Mouse (Mus musculus) liver, postnatal 0 days (tissue): ENCODE results near the gene Gm9922. TPM values are rescaled to one million over a fixed set of nuclear protein-coding genes. Genes with fewer than 3 reads are reported as not detected.

Experiments used
- ATAC-seq: fragments of 200-750 bp; cut with Nextera tagmentation; 2 replicates; pipeline ENCODE4 v1.8.0; 2017; ENCODE audit warnings: mild to moderate bottlenecking, moderate library complexity
- DNase-seq: peaks from one replicate; pipeline ENCODE4 v3.0.0-alpha.2; 2016
- H3K27ac ChIP-seq: fragments of 300-500 bp; sonication (generic); 2 replicates; pipeline ENCODE4 v1.5.1; 2014; ENCODE audit warnings: antibody characterized with exemption, moderate library complexity, mild to moderate bottlenecking, low read depth
- H3K27me3 ChIP-seq: fragments of 300-500 bp; sonication (generic); 2 replicates; pipeline ENCODE4 v1.6.1; 2014; ENCODE audit warnings: low read length, control low read depth, mixed read lengths; ENCODE audit not compliant: insufficient read depth
- H3K36me3 ChIP-seq: fragments of 300-500 bp; sonication (generic); replicated peaks from 2 replicates; pipeline ENCODE4 v1.6.1; 2014; ENCODE audit warnings: mild to moderate bottlenecking, control low read depth, low read length, moderate library complexity, mixed read lengths; ENCODE audit not compliant: insufficient read depth
- H3K4me1 ChIP-seq: fragments of 300-500 bp; sonication (generic); 2 replicates; pipeline ENCODE4 v1.6.1; 2014; ENCODE audit warnings: antibody characterized with exemption, mild to moderate bottlenecking, control low read depth; ENCODE audit not compliant: insufficient read depth
- H3K4me2 ChIP-seq: fragments of 300-500 bp; sonication (generic); 2 replicates; pipeline ENCODE4 v1.6.1; 2014; ENCODE audit warnings: low read depth, mild to moderate bottlenecking, low read length, moderate library complexity, mixed read lengths
- H3K4me3 ChIP-seq: fragments of 300-500 bp; sonication (generic); 2 replicates; pipeline ENCODE4 v1.5.1; 2014; ENCODE audit warnings: low read depth, low read length
- H3K9ac ChIP-seq: fragments of 300-500 bp; sonication (generic); replicated peaks from 2 replicates; pipeline ENCODE4 v1.6.1; 2014; ENCODE audit warnings: mild to moderate bottlenecking, moderate library complexity
- H3K9me3 ChIP-seq: fragments of 300-500 bp; sonication (generic); 2 replicates; pipeline ENCODE4 v1.6.1; 2016; ENCODE audit warnings: mild to moderate bottlenecking, control low read depth, low read length, mixed read lengths
- CTCF ChIP-seq: sonication (generic); IDR thresholded peaks from 2 replicates; pipeline ENCODE4 v1.5.1; 2016; ENCODE audit warnings: antibody characterized with exemption, low read depth
- EP300 ChIP-seq: IDR thresholded peaks from 2 replicates; pipeline ENCODE4 v1.6.1; 2016; ENCODE audit warnings: antibody characterized with exemption, low read depth, mild to moderate bottlenecking
- WGBS: fragments of 180-500 bp; shearing (Covaris S2); extraction: QIAGEN DNeasy Blood & Tissue Kit; methylation state at CpG from one replicate; pipeline ENCODE4 v1.1.7; 2014; ENCODE audit not compliant: insufficient replicate concordance; 5-methylcytosine and 5-hydroxymethylcytosine counted together
- polyA plus RNA-seq: library from polyadenylated mRNA; unstranded; fragments of >200 nt; fragmentation: Nextera tagmentation; extraction: Ambion mirVana; gene quantifications from 2 replicates; pipeline ENCODE4 v1.2.1, GENCODE M21; 2015

The Gm9922 gene
- polyA plus RNA-seq, 1 experiment from 2014 or later, result not detected

DNA sequence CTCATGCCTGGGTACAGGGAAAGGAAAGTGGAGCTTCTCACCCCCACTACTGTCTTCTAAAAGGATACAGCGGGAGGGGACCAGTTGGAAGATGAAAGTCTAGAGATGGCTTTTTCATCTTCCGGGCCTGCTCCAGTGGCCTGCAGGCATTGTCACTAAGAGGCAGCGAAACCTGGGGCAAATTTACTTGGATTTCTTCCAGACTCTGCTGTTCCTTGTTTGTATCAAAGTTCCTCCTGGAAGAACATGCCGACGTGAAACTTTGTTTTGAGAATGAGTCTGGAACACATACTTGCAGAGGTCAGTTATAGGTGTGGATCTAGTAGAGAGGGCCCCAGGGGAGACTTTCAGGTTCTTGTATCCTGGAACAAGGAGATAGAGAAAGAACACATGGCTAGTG lies 41.7 kb upstream of the Gm9922 start:
- ATAC-seq, result no peak
- H3K27me3 ChIP-seq, result no peaks in the 10 kb centered on the region
- no peak overlapping the region for H3K27ac ChIP-seq
- WGBS, result 81% methylated on average over 5 of the region's 5 CpGs
- H3K9ac ChIP-seq, result no peak overlapping the region
- H3K4me1 ChIP-seq, result no peaks in the 10 kb centered on the region
- H3K36me3 ChIP-seq, result no peaks in the 10 kb centered on the region
- no peaks in the 10 kb centered on the region for H3K9me3 ChIP-seq
- DNase-seq, result no peak
- H3K4me3 ChIP-seq, result no peak overlapping the region
- no peak overlapping the region for H3K4me2 ChIP-seq
- TF ChIP-seq EP300, result no peak
- TF ChIP-seq CTCF, result no peak

DNA sequence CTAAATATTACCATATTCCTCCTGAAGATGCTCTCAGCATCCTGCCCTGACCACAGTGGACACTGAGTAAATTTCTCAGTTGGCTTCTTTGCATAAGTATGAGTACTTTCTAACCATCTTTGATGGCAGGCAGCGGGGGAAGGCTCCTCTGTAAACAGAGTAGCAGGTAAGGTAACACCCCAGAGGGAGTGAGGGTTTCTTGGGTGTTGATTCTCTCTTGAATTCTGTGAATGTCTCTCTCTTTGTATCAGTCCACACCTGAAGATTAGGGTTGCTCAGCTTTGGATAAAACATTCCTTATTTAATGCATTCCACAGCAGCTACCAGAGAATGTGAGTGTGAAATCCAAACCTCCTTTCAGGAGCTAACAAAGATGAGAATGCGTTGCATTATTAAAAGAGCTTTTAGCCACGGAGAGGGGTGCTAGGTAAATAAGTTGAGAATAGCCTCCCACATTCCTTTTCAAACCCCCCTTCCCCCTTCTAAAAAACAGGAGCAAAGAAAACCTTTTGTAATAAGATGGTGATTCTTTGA lies 34.2 kb upstream of the Gm9922 start:
- no peak overlapping the region for H3K9ac ChIP-seq
- no peak for ATAC-seq
- H3K36me3 ChIP-seq, result no peaks in the 10 kb centered on the region
- no peak for TF ChIP-seq EP300
- no peak for TF ChIP-seq CTCF
- H3K4me1 ChIP-seq, result no peaks in the 10 kb centered on the region
- H3K27ac ChIP-seq, result no peak overlapping the region
- H3K4me2 ChIP-seq, result no peak overlapping the region
- H3K4me3 ChIP-seq, result no peak overlapping the region
- H3K27me3 ChIP-seq, result no peaks in the 10 kb centered on the region
- WGBS, result 36% methylated on average over 3 of the region's 3 CpGs
- no peak for DNase-seq
- H3K9me3 ChIP-seq, result no peaks in the 10 kb centered on the region

DNA sequence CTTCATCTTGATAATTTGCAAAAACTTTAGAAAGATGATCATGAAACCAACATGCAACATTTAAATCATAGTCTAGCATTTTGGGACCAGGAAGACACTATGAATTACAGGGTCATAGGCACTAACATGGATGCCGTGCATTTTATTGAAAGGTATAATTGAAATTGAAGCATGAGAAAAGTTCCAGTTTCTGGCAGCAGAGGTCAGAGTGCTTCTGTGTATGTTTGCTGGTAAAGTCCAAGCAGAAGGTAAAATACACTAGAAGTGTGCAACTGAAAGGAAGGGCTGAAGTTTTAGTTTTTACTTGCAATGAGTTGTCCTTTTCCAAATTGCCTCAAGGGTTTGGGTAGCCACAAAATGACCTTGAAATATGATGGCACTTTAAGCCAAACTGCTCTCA lies 32.7 kb upstream of the Gm9922 start:
- Histone ChIP-seq H3K4me2 (no peak overlapping the region), H3K4me1 (no peaks in the 10 kb centered on the region), H3K27ac (no peak overlapping the region), H3K4me3 (no peak overlapping the region), H3K9ac (no peak overlapping the region), H3K9me3 (no peaks in the 10 kb centered on the region), H3K27me3 (no peaks in the 10 kb centered on the region), H3K36me3 (no peaks in the 10 kb centered on the region)
- ATAC-seq, result no peak
- no peak for DNase-seq
- 43% methylated on average over 1 of the region's 1 CpGs for WGBS
- TF ChIP-seq CTCF, result no peak
- no peak for TF ChIP-seq EP300

DNA sequence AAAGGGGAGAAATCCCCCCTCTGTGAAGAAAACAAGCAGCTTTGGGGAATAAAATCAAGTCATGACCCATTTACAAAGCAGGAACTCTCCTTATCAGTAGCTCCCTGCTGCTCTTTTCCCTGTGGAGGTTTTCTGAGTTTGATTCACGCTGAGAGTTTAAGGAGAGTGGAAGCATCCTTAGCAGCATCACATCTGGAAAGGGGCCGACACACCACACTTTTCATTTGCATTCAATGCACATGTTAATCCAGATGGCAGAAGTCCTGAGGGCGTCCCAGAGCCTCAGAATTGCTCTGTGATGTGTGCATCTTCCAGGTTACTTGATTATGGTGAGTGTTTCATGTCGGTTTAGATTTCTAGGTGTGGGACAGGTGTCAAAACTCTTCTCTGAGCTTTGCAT lies 25.8 kb upstream of the Gm9922 start:
- Histone ChIP-seq H3K4me1 (no peaks in the 10 kb centered on the region), H3K36me3 (no peaks in the 10 kb centered on the region)
- 46% methylated on average over 4 of the region's 4 CpGs for WGBS

DNA sequence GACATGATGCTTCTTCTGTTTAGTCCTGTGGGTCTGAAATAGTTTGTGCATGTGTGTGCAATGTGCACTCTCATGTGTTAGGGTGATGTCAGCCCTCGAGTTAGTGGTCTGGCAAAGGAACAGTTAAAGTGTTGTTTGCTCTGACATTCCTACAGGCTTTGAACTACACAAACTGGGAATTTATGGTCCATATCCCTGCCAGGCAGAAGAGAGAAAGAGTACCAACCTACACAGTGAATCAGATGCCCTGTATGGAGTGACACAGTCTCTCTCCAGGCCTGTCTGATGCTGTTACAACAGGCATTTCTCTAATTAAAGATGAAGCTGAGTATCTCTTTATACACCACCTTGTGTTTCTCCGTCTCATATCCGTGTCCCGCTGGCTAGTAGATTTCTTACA lies 21.3 kb upstream of the Gm9922 start:
- ATAC-seq (no peak), DNase-seq (no peak)
- no peak for TF ChIP-seq CTCF
- TF ChIP-seq EP300, result no peak
- H3K27me3 ChIP-seq, result no peaks in the 10 kb centered on the region
- H3K4me1 ChIP-seq, result no peaks in the 10 kb centered on the region
- no peak overlapping the region for H3K27ac ChIP-seq
- no peak overlapping the region for H3K9ac ChIP-seq
- 76% methylated on average over 4 of the region's 4 CpGs for WGBS
- no peaks in the 10 kb centered on the region for H3K36me3 ChIP-seq
- H3K4me2 ChIP-seq, result no peak overlapping the region
- no peaks in the 10 kb centered on the region for H3K9me3 ChIP-seq
- no peak overlapping the region for H3K4me3 ChIP-seq

More for the DNA sequence above, 25.8 kb upstream of the Gm9922 start:
- Histone ChIP-seq H3K4me3 (no peak overlapping the region), H3K27ac (no peak overlapping the region), H3K9me3 (no peaks in the 10 kb centered on the region), H3K4me2 (no peak overlapping the region), H3K9ac (no peak overlapping the region), H3K27me3 (no peaks in the 10 kb centered on the region)
- no peak for ATAC-seq
- TF ChIP-seq EP300 (no peak), CTCF (no peak)
- DNase-seq, result no peak

DNA sequence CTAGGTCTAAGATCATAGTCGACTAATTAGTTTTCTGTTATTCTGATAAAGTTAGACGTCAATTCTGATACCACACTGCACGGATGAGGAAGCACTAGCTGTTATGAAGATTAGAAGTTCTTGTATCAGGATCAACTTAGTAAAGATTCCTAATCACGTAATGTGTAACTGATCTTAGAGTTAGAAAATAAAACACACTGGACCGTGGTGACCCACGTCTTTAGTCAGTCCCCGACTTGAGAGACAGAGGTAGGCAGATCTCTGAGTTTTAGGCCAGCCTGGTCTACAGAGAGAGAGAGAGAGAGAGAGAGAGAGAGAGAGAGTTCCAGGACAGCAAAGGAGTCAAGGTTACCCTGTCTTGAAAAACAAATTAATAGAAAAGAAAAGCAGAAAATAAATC lies 18.8 kb upstream of the Gm9922 start:
- 75% methylated on average over 7 of the region's 7 CpGs for WGBS
- no peaks in the 10 kb centered on the region for H3K36me3 ChIP-seq
- no peak for ATAC-seq
- H3K27me3 ChIP-seq, result no peaks in the 10 kb centered on the region
- no peaks in the 10 kb centered on the region for H3K4me1 ChIP-seq
- H3K27ac ChIP-seq, result no peak overlapping the region
- no peak for DNase-seq
- H3K4me3 ChIP-seq, result no peak overlapping the region
- no peaks in the 10 kb centered on the region for H3K9me3 ChIP-seq
- no peak for TF ChIP-seq EP300
- TF ChIP-seq CTCF, result no peak
- H3K9ac ChIP-seq, result no peak overlapping the region
- H3K4me2 ChIP-seq, result no peak overlapping the region

DNA sequence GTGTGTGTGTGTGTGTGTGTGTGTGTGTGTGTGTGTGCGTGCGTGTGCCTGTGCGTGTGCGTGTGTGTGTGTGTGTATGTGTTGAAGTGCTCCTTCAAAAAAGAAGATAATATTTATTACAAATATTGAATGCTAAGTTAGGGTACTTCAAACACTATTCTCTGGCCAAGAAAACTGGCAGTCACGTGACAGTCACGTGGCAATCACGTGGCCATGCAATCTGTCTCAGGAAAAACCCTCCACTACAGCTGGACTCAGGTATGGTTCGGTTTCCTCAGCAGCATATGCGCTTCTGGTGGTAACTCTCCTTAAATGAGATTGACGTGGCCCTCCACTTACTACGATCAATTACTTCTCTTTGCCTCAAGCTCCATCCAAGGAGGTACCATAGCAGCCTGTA lies 18.2 kb upstream of the Gm9922 start:
- no peak for ATAC-seq

More for the DNA sequence above, 18.2 kb upstream of the Gm9922 start:
- H3K4me2 ChIP-seq, result no peak overlapping the region
- H3K4me1 ChIP-seq, result no peaks in the 10 kb centered on the region
- no peak overlapping the region for H3K27ac ChIP-seq
- WGBS, result 91% methylated on average over 11 of the region's 11 CpGs
- no peak for DNase-seq
- H3K9ac ChIP-seq, result no peak overlapping the region
- H3K36me3 ChIP-seq, result no peaks in the 10 kb centered on the region
- no peaks in the 10 kb centered on the region for H3K27me3 ChIP-seq
- TF ChIP-seq CTCF, result no peak
- TF ChIP-seq EP300, result no peak
- H3K9me3 ChIP-seq, result no peaks in the 10 kb centered on the region
- no peak overlapping the region for H3K4me3 ChIP-seq
